Mouse (Mus musculus) B cell, adult 2 months (primary cell): ENCODE data around the gene Xpr1.

Source experiments
- DNase-seq, 2 experiments: peaks; one replicate each; pipeline ENCODE4 v3.0.0; 2022

Xpr1 gene

GRCm38 (mm10) chr1:155416701-155417677, at the start of gene Xpr1:
TSS of gene Xpr1 (minus strand) at chr1:155417415.
- peak; percentile 96 to 97 for DNase-seq

GRCm38 (mm10) chr1:155463442-155463841, 46.2 kb upstream of the Xpr1 start:
- DNase-seq, result no peak

GRCm38 (mm10) chr1:155462582-155462981, 45.4 kb upstream of the Xpr1 start:
- DNase-seq, result no peak

GRCm38 (mm10) chr1:155457532-155457931, 40.3 kb upstream of the Xpr1 start:
- DNase-seq, result no peak

- no peak for DNase-seq
Measured at GRCm38 (mm10) chr1:155453180-155453579, 36.0 kb upstream of the Xpr1 start.

GRCm38 (mm10) chr1:155448932-155449331, 31.7 kb upstream of the Xpr1 start:
- DNase-seq, result no peak

GRCm38 (mm10) chr1:155447277-155447676, 30.1 kb upstream of the Xpr1 start:
- DNase-seq, result peak; percentile 7 to 8

GRCm38 (mm10) chr1:155443115-155443514, 25.9 kb upstream of the Xpr1 start:
- no peak for DNase-seq

GRCm38 (mm10) chr1:155442521-155443001, 25.3 kb upstream of the Xpr1 start:
- no peak for DNase-seq

GRCm38 (mm10) chr1:155439551-155439950, 22.3 kb upstream of the Xpr1 start:
- DNase-seq, result no peak

- DNase-seq, result no peak
Measured at GRCm38 (mm10) chr1:155438525-155438924, 21.3 kb upstream of the Xpr1 start.

GRCm38 (mm10) chr1:155429304-155429703, 12.1 kb upstream of the Xpr1 start:
- DNase-seq, result no peak

GRCm38 (mm10) chr1:155427126-155427865, 10.1 kb upstream of the Xpr1 start:
- DNase-seq, result no peak

- peak; percentile 20 to 30 for DNase-seq
Measured at GRCm38 (mm10) chr1:155425743-155426315, 8.6 kb upstream of the Xpr1 start.

GRCm38 (mm10) chr1:155425285-155425684, 8.1 kb upstream of the Xpr1 start:
- DNase-seq, result no peak

- no peak for DNase-seq
Measured at GRCm38 (mm10) chr1:155423801-155424200, 6.6 kb upstream of the Xpr1 start.

GRCm38 (mm10) chr1:155422022-155422421, 4.8 kb upstream of the Xpr1 start:
- DNase-seq, result no peak

GRCm38 (mm10) chr1:155416147-155416700, 991 bp downstream of the Xpr1 start:
- no peak for DNase-seq

GRCm38 (mm10) chr1:155415421-155415820, 1.8 kb downstream of the Xpr1 start:
- no peak for DNase-seq

GRCm38 (mm10) chr1:155412705-155413104, 4.5 kb downstream of the Xpr1 start:
- DNase-seq, result peak; percentile 52 to 58

GRCm38 (mm10) chr1:155408577-155408966, 8.6 kb downstream of the Xpr1 start:
- no peak for DNase-seq

- DNase-seq, result no peak
Measured at GRCm38 (mm10) chr1:155407697-155408576, 9.3 kb downstream of the Xpr1 start.
